ENCODE assay signal across 15 mouse cellular contexts in the genomic region with DNA sequence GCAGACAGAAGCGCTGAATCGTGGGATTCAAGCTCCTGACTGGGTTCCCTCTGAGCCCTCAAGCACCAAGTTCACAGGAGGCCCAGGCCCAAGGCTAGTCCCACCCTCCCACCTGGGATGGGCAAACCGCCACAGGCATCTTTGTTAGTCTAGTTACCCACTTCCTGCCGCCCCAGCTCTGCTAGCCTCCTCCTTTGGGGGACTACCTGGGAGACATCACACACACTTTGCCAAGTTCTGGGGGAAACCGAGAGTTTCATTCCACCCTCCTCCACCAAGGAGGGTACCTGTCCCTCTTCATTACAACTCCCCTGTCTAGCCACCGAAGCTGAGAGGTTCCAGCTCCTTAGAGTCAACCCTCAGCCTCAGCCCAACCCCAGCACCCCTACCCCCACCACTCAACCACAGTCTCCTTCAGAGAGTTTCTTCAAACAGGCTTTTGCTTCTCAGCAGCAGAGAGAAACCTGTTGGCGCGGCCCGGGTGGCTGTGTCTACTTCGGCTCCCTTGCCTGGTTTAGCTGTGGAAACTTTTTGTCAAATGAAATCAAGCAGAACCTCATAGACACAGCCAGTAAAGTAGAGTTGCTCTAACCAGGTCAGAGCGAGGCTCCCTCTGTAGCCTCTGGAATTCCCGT. TPM values are rescaled to one million over a fixed set of nuclear protein-coding genes. Genes with fewer than 3 reads are reported as not detected.
A peak's percentile ranks its signal among the peaks of the same experiment; 100 is the strongest.
DNase-seq lines count a peak whose midpoint lies in the region; ATAC-seq and TF ChIP-seq lines count a peak whose summit lies in the region.
"Had no signal": no experiment of that assay in that cellular context is flagged by ENCODE, and none has a peak within 500 bp of the region (broad histone marks: within the 10 kb centered on the region; RNA-seq: fewer than 3 reads in every experiment).

No protein-coding gene starts in this region.

- no peaks in the 10 kb centered on the region for H3K27me3 ChIP-seq in heart, postnatal 0 days (ENCODE audit: control insufficient read depth, insufficient read depth, low read length)
- H3K27me3 ChIP-seq in heart, embryonic 11.5 days (ENCODE audit: control insufficient read depth, insufficient read depth, low read length) = peaks cover 8% of the 10 kb centered on the region
- no peaks in the 10 kb centered on the region for H3K27me3 ChIP-seq in midbrain, embryonic 14.5 days (ENCODE audit: control insufficient read depth, insufficient read depth, low read length)
- H3K27me3 ChIP-seq: hindbrain, embryonic 12.5 days; kidney, embryonic 15.5 days; midbrain, embryonic 15.5 days had no signal

- no peak for ATAC-seq in heart, postnatal 0 days (ENCODE audit: insufficient read depth, low read depth)
- ATAC-seq in heart, embryonic 11.5 days (replicated peaks; ENCODE audit: insufficient number of reproducible peaks, low FRiP score, low TSS enrichment) = no peak
- ATAC-seq in midbrain, embryonic 14.5 days (ENCODE audit: low FRiP score, low TSS enrichment) = no peak
- ATAC-seq: forebrain, embryonic 16.5 days; midbrain, embryonic 15.5 days had no signal

- no peak overlapping the region for H3K9ac ChIP-seq in heart, postnatal 0 days (replicated peaks; ENCODE audit: low read depth, low read length)
- H3K9ac ChIP-seq in heart, embryonic 11.5 days (ENCODE audit: low read depth, low read length) = no peak overlapping the region
- H3K9ac ChIP-seq in midbrain, embryonic 14.5 days (replicated peaks; ENCODE audit: low read length) = no peak overlapping the region
- H3K9ac ChIP-seq: hindbrain, embryonic 12.5 days; kidney, embryonic 15.5 days; midbrain, embryonic 15.5 days had no signal

- H3K36me3 ChIP-seq in heart, postnatal 0 days (replicated peaks; ENCODE audit: control insufficient read depth, insufficient read depth, low read length) = no peaks in the 10 kb centered on the region
- H3K36me3 ChIP-seq in heart, embryonic 11.5 days (ENCODE audit: control insufficient read depth, insufficient read depth, low read length) = no peaks in the 10 kb centered on the region
- H3K36me3 ChIP-seq in midbrain, embryonic 14.5 days (ENCODE audit: control insufficient read depth, insufficient read depth, low read length) = no peaks in the 10 kb centered on the region
- H3K36me3 ChIP-seq: hindbrain, embryonic 12.5 days; kidney, embryonic 15.5 days; midbrain, embryonic 15.5 days had no signal

- TF ChIP-seq EP300 in heart, postnatal 0 days (IDR thresholded peaks at IDR 0.05; ENCODE audit: low read depth) = no peak

- H3K4me3 ChIP-seq in heart, postnatal 0 days (ENCODE audit: low read depth, low read length) = peak overlapping the region; percentile 56; the same call in 1 of the 2 replicates
- no peak overlapping the region for H3K4me3 ChIP-seq in heart, embryonic 11.5 days (ENCODE audit: low read depth, low read length)
- H3K4me3 ChIP-seq in midbrain, embryonic 14.5 days (replicated peaks; ENCODE audit: low read depth, low read length) = no peak overlapping the region
- H3K4me3 ChIP-seq: hindbrain, embryonic 12.5 days; kidney, embryonic 15.5 days; midbrain, embryonic 15.5 days had no signal

- H3K4me2 ChIP-seq in heart, postnatal 0 days (ENCODE audit: low read depth, low read length) = no peak overlapping the region
- no peak overlapping the region for H3K4me2 ChIP-seq in heart, embryonic 11.5 days
- no peak overlapping the region for H3K4me2 ChIP-seq in midbrain, embryonic 14.5 days (ENCODE audit: low read length)
- H3K4me2 ChIP-seq: hindbrain, embryonic 12.5 days; midbrain, embryonic 15.5 days had no signal

- H3K9me3 ChIP-seq in heart, postnatal 0 days (replicated peaks; ENCODE audit: control insufficient read depth, low read length) = no peaks in the 10 kb centered on the region
- no peaks in the 10 kb centered on the region for H3K9me3 ChIP-seq in heart, embryonic 11.5 days (replicated peaks; ENCODE audit: control insufficient read depth, low read length)
- no peaks in the 10 kb centered on the region for H3K9me3 ChIP-seq in midbrain, embryonic 14.5 days (ENCODE audit: control insufficient read depth, low read length)
- H3K9me3 ChIP-seq: hindbrain, embryonic 12.5 days; kidney, embryonic 15.5 days; midbrain, embryonic 15.5 days had no signal

- no peak for DNase-seq in heart, postnatal 0 days (ENCODE audit: low spot score)
- peak; percentile 85 for DNase-seq in CD4-positive, CD25-positive, alpha-beta regulatory T cell, adult 2 months (ENCODE audit: low read depth, low spot score)
- peak; percentile 36 for DNase-seq in ZHBTc4 (ENCODE audit: low read depth, low spot score)
- DNase-seq in thymus, adult 18-20 months = peak; percentile 89 to 94
- no peak for DNase-seq in midbrain, embryonic 14.5 days
- no peak for DNase-seq in c-Kit-positive CD71-positive TER-119-positive erythroid progenitor cells, embryonic 14.5 days (ENCODE audit: low spot score)
- no peak for DNase-seq in left cerebral cortex, adult 11 months (ENCODE audit: low spot score)

- TF ChIP-seq CTCF in heart, postnatal 0 days (IDR thresholded peaks at IDR 0.05; ENCODE audit: low read depth) = no peak

- 78% methylated on average over 12 of the region's 12 CpGs for WGBS in heart, postnatal 0 days
- 75% methylated on average over 12 of the region's 12 CpGs for WGBS in heart, embryonic 11.5 days (ENCODE audit: insufficient replicate concordance)
- WGBS in midbrain, embryonic 14.5 days = 79% methylated on average over 12 of the region's 12 CpGs

- H3K4me1 ChIP-seq in heart, postnatal 0 days (ENCODE audit: control insufficient read depth, insufficient read depth) = peaks cover 13% of the 10 kb centered on the region
- peaks cover 7% of the 10 kb centered on the region for H3K4me1 ChIP-seq in heart, embryonic 11.5 days (ENCODE audit: control insufficient read depth, insufficient read depth, low read length)
- H3K4me1 ChIP-seq in midbrain, embryonic 14.5 days (ENCODE audit: control insufficient read depth, insufficient read depth, low read length) = peaks cover 9% of the 10 kb centered on the region

- H3K27ac ChIP-seq in heart, postnatal 0 days (ENCODE audit: low read depth) = peak overlapping the region; percentile 54; the same call in 1 of the 2 replicates
- no peak overlapping the region for H3K27ac ChIP-seq in heart, embryonic 11.5 days (ENCODE audit: low read depth, low read length)
- H3K27ac ChIP-seq in midbrain, embryonic 14.5 days (replicated peaks; ENCODE audit: low read depth, low read length) = no peak overlapping the region
- H3K27ac ChIP-seq: hindbrain, embryonic 12.5 days; midbrain, embryonic 15.5 days had no signal

RNA-seq across cellular contexts. Expression of gene Lck, which starts 15.0 kb away (rescaled TPM):
- 2.0 and 8.9 TPM in 2 replicates for total RNA-seq in heart, postnatal 0 days (2014; rRNA removed; ENCODE audit: low replicate concordance)
- 0.71 and 0.99 TPM in 2 replicates for polyA plus RNA-seq in heart, postnatal 0 days (2015; fragmentation: Nextera tagmentation; extraction: Ambion mirVana)
- 3.6 and 4.6 TPM in 2 replicates for polyA plus RNA-seq in heart, embryonic 11.5 days (2014; fragmentation: Nextera tagmentation; extraction: Ambion mirVana)
- polyA plus RNA-seq in midbrain, embryonic 14.5 days (2014; fragmentation: Nextera tagmentation; extraction: Ambion mirVana) = 9.0 and 13.6 TPM in 2 replicates

RNA-seq across cellular contexts. Expression of gene Hdac1, which starts 15.9 kb away (rescaled TPM):
- 25.8 and 34.5 TPM in 2 replicates for total RNA-seq in heart, postnatal 0 days (2014; rRNA removed; ENCODE audit: low replicate concordance)
- polyA plus RNA-seq in heart, postnatal 0 days (2015; fragmentation: Nextera tagmentation; extraction: Ambion mirVana) = 73.6 and 77.9 TPM in 2 replicates
- 154 and 175 TPM in 2 replicates for polyA plus RNA-seq in heart, embryonic 11.5 days (2014; fragmentation: Nextera tagmentation; extraction: Ambion mirVana)
- 73.6 and 101 TPM in 2 replicates for polyA plus RNA-seq in midbrain, embryonic 14.5 days (2014; fragmentation: Nextera tagmentation; extraction: Ambion mirVana)

RNA-seq across cellular contexts. Expression of gene Fam167b, which starts 19.9 kb away (rescaled TPM):
- 4.6 and 6.2 TPM in 2 replicates for total RNA-seq in heart, postnatal 0 days (2014; rRNA removed; ENCODE audit: low replicate concordance)
- 6.1 and 6.2 TPM in 2 replicates for polyA plus RNA-seq in heart, postnatal 0 days (2015; fragmentation: Nextera tagmentation; extraction: Ambion mirVana)
- polyA plus RNA-seq in heart, embryonic 11.5 days (2014; fragmentation: Nextera tagmentation; extraction: Ambion mirVana) = 3.6 TPM in 2 replicates
- polyA plus RNA-seq in midbrain, embryonic 14.5 days (2014; fragmentation: Nextera tagmentation; extraction: Ambion mirVana) = 0.24 TPM in 1 of 2 replicates, not detected in the other
- total RNA-seq: layer of hippocampus, postnatal 10 days had no signal
- polyA plus RNA-seq: neural tube, embryonic 14.5 days; testis, adult 2 months had no signal

RNA-seq across cellular contexts. Expression of gene Eif3i, which starts 42.0 kb away (rescaled TPM):
- 408 and 443 TPM in 2 replicates for total RNA-seq in heart, postnatal 0 days (2014; rRNA removed; ENCODE audit: low replicate concordance)
- polyA plus RNA-seq in heart, postnatal 0 days (2015; fragmentation: Nextera tagmentation; extraction: Ambion mirVana) = 169 and 172 TPM in 2 replicates
- polyA plus RNA-seq in heart, embryonic 11.5 days (2014; fragmentation: Nextera tagmentation; extraction: Ambion mirVana) = 194 and 200 TPM in 2 replicates
- polyA plus RNA-seq in midbrain, embryonic 14.5 days (2014; fragmentation: Nextera tagmentation; extraction: Ambion mirVana) = 232 and 238 TPM in 2 replicates

RNA-seq across cellular contexts. Expression of gene Tmem234, which starts 42.0 kb away (rescaled TPM):
- total RNA-seq in heart, postnatal 0 days (2014; rRNA removed; ENCODE audit: low replicate concordance) = 108 and 115 TPM in 2 replicates
- 150 and 161 TPM in 2 replicates for polyA plus RNA-seq in heart, postnatal 0 days (2015; fragmentation: Nextera tagmentation; extraction: Ambion mirVana)
- 170 and 177 TPM in 2 replicates for polyA plus RNA-seq in heart, embryonic 11.5 days (2014; fragmentation: Nextera tagmentation; extraction: Ambion mirVana)
- 181 and 186 TPM in 2 replicates for polyA plus RNA-seq in midbrain, embryonic 14.5 days (2014; fragmentation: Nextera tagmentation; extraction: Ambion mirVana)

Comparison
In these comparisons a context has a peak if more than half of its experiments do, and no peak if none do; other contexts are left out.
1. DNase-seq: peak in CD4-positive, CD25-positive, alpha-beta regulatory T cell, adult 2 months (single experiment), ZHBTc4 (single experiment) and thymus, adult 18-20 months (2 of 2); none in heart, postnatal 0 days (single experiment), midbrain, embryonic 14.5 days (single experiment), c-Kit-positive CD71-positive TER-119-positive erythroid progenitor cells, embryonic 14.5 days (single experiment) and left cerebral cortex, adult 11 months (single experiment).